Mouse (Mus musculus) bone marrow, adult 2 months (tissue): ENCODE measurements at regions not wholly inside any gene's neighbourhood (a gene's known extent, or its start where the extent isn't known, plus 50 kb on each side); places are given as distances from the start of the nearest gene placed in this dataset.

ENCODE experiments used
- CTCF ChIP-seq: fragments of 200-500 bp; IDR thresholded peaks from 2 replicates; pipeline ENCODE4 v1.5.1; 2011; ENCODE audit warnings: low read length, control low read depth; ENCODE audit not compliant: control insufficient read depth, insufficient read depth
- POLR2A ChIP-seq: fragments of 200-500 bp; IDR thresholded peaks from 2 replicates; pipeline ENCODE4 v1.6.1; 2011; ENCODE audit warnings: low read depth, mild to moderate bottlenecking, control low read depth, low read length, borderline replicate concordance; ENCODE audit not compliant: control insufficient read depth

GRCm38 (mm10) chr1:154961271-154961670 lies 77.0 kb upstream of the Cacna1e start:
- no peak for TF ChIP-seq CTCF
- TF ChIP-seq POLR2A = no peak
